Mouse (Mus musculus) cerebellum, postnatal 4 days (tissue): Measurements from ENCODE around the gene Pcbp1.
A peak's percentile ranks its signal among the peaks of the same experiment; 100 is the strongest.
"Not testable (repeated sequence)": the region's sequence is repeated elsewhere in the genome, so short reads cannot be mapped to it uniquely, and the experiment has no call there.

Experiments
- DNase-seq, 2 experiments: peaks; one replicate each; pipeline ENCODE4 v3.0.0; 2022; ENCODE audit warnings: low spot score in 2 of 2, mixed read lengths in 1 of 2

Gene Pcbp1

GRCm38 (mm10) chr6:86493469-86494263 lies 32.5 kb downstream of the Pcbp1 start:
- no peak for DNase-seq

- not testable (repeated sequence) for DNase-seq
Observed at GRCm38 (mm10) chr6:86490413-86490812, 35.7 kb downstream of the Pcbp1 start.

GRCm38 (mm10) chr6:86489945-86490344 lies 36.2 kb downstream of the Pcbp1 start:
- DNase-seq: no peak

- peak in 1 of 2 experiments; percentile 67 for DNase-seq
Observed at GRCm38 (mm10) chr6:86488149-86488485, 38.0 kb downstream of the Pcbp1 start.

GRCm38 (mm10) chr6:86487358-86488148 lies 38.6 kb downstream of the Pcbp1 start:
- peak; percentile 38 to 63 for DNase-seq

GRCm38 (mm10) chr6:86485943-86486640 lies 40.0 kb downstream of the Pcbp1 start:
- peak in 1 of 2 experiments; percentile 31 for DNase-seq

- no peak for DNase-seq
Observed at GRCm38 (mm10) chr6:86481871-86482270, 44.2 kb downstream of the Pcbp1 start.

GRCm38 (mm10) chr6:86480189-86480831 lies 45.8 kb downstream of the Pcbp1 start:
- no peak for DNase-seq

- no peak for DNase-seq
Observed at GRCm38 (mm10) chr6:86479816-86480188, 46.3 kb downstream of the Pcbp1 start.

GRCm38 (mm10) chr6:86479311-86479710 lies 46.8 kb downstream of the Pcbp1 start:
- DNase-seq: no peak

GRCm38 (mm10) chr6:86476931-86477330 lies 49.2 kb downstream of the Pcbp1 start:
- no peak for DNase-seq

- no peak for DNase-seq
Observed at GRCm38 (mm10) chr6:86475462-86476167, 50.5 kb downstream of the Pcbp1 start.

GRCm38 (mm10) chr6:86474646-86475181 lies 51.4 kb downstream of the Pcbp1 start:
- no peak for DNase-seq
